Comparison of ENCODE assay signal across 13 mouse cellular contexts in the genomic region with DNA sequence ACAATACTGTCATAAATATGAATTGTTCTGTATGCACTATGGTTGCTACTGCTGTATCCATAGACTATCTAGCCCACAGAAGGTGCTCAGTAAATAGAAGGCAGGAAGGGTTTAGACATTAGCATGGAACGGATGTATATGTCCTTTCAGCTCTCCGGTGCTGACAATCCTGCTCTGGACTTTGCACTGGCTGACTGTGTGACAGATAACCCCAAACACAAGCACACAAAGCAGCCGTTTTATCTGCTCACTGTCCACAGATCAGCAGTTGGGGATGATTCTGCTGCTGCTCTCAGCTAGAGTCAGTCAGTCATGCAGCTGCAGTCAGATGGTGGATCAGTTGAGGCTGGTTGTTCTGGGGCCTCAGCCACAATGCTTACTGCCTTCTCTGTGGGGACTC. TPM values are rescaled to one million over a fixed set of nuclear protein-coding genes. Genes with fewer than 3 reads are reported as not detected.
"Had no signal": no experiment of that assay in that cellular context is flagged by ENCODE, and none has a peak within 500 bp of the region (broad histone marks: within the 10 kb centered on the region; RNA-seq: fewer than 3 reads in every experiment).

No protein-coding gene starts in this region.

- H3K4me2 ChIP-seq: limb, embryonic 12.5 days; midbrain, embryonic 12.5 days; neural tube, embryonic 13.5 days; stomach, embryonic 15.5 days had no signal

- DNase-seq: kidney, adult 8-10 months; kidney, postnatal 25 days; lung, adult 18-20 months; retina, postnatal 1 day; right cerebral cortex, postnatal 4 days; spleen, adult 18-20 months; thymus, postnatal 4 days had no signal

- H3K9ac ChIP-seq: limb, embryonic 12.5 days; midbrain, embryonic 12.5 days; neural tube, embryonic 13.5 days; stomach, embryonic 15.5 days had no signal

- H3K4me3 ChIP-seq: limb, embryonic 12.5 days; midbrain, embryonic 12.5 days; neural tube, embryonic 13.5 days; stomach, embryonic 15.5 days had no signal

- H3K27ac ChIP-seq: limb, embryonic 12.5 days; midbrain, embryonic 12.5 days; neural tube, embryonic 13.5 days; stomach, embryonic 15.5 days had no signal

- ATAC-seq: midbrain, embryonic 16.5 days had no signal

- H3K9me3 ChIP-seq: limb, embryonic 12.5 days; midbrain, embryonic 12.5 days; neural tube, embryonic 13.5 days; stomach, embryonic 15.5 days had no signal

- H3K27me3 ChIP-seq: limb, embryonic 12.5 days; midbrain, embryonic 12.5 days; neural tube, embryonic 13.5 days; stomach, embryonic 15.5 days had no signal

- H3K36me3 ChIP-seq: limb, embryonic 12.5 days; midbrain, embryonic 12.5 days; neural tube, embryonic 13.5 days; stomach, embryonic 15.5 days had no signal

- H3K4me1 ChIP-seq: limb, embryonic 12.5 days; midbrain, embryonic 12.5 days; neural tube, embryonic 13.5 days had no signal

RNA-seq across cellular contexts. Expression of gene Vstm4, which starts 46.6 kb away (rescaled TPM):
- total RNA-seq: megakaryocyte-erythroid progenitor cell, adult 5-6 weeks had no signal
